Mouse (Mus musculus): ENCODE measurements at regions not wholly inside any gene's neighbourhood (a gene's known extent, or its start where the extent isn't known, plus 50 kb on each side); places are given as distances from the start of the nearest gene placed in this dataset.

DNA sequence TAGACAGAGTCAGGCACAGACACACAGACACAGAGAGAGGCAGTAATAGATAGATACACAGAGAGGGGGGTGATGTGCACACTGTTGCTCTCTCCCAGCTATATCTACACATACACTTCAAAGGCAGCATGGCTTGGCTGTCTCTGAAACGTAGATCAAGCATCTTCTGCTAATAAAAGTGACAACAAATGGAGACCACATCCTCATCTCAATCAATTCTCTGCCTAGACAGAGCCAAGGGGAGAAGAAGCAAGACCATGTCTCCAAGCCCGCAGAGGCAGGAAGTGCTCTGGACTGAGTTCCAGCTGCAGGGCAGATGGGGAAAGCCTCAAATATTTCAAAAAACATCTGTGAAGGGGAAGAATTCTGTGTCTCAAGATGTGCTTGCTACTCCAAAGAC, 312.3 kb upstream of the Cblb start:
- DNase-seq (ENCODE audit: low spot score) (no peak), ATAC-seq (no peak)
- H3K4me1 ChIP-seq (ENCODE audit: insufficient read depth, low read depth, low read length), result no peaks in the 10 kb centered on the region
- H3K4me3 ChIP-seq (ENCODE audit: low read depth, low read length), result no peak overlapping the region
- 53% methylated on average over 2 of the region's 2 CpGs for WGBS
- TF ChIP-seq EP300 (IDR thresholded peaks at IDR 0.05), result no peak
- no peak for TF ChIP-seq CTCF (IDR thresholded peaks at IDR 0.05)
- no peaks in the 10 kb centered on the region for H3K36me3 ChIP-seq (ENCODE audit: insufficient read depth, low read length)
- no peaks in the 10 kb centered on the region for H3K9me3 ChIP-seq (ENCODE audit: low read length)
- H3K27ac ChIP-seq (ENCODE audit: low read length), result no peak overlapping the region
- H3K27me3 ChIP-seq (replicated peaks; ENCODE audit: insufficient read depth, low read length), result no peaks in the 10 kb centered on the region
- no peak overlapping the region for H3K4me2 ChIP-seq (replicated peaks; ENCODE audit: low read depth, low read length)
- H3K9ac ChIP-seq (replicated peaks; ENCODE audit: low read depth), result no peak overlapping the region

GRCm38 (mm10) chr16:51719637-51720036, 311.4 kb upstream of the Cblb start:
- ATAC-seq (no peak), DNase-seq (ENCODE audit: low spot score) (no peak)
- WGBS, result 45% methylated on average over 2 of the region's 2 CpGs
- H3K9ac ChIP-seq (replicated peaks; ENCODE audit: low read depth), result no peak overlapping the region
- TF ChIP-seq EP300 (IDR thresholded peaks at IDR 0.05), result no peak
- no peak for TF ChIP-seq CTCF (IDR thresholded peaks at IDR 0.05)
- no peak overlapping the region for H3K4me3 ChIP-seq (ENCODE audit: low read depth, low read length)
- H3K27ac ChIP-seq (ENCODE audit: low read length), result no peak overlapping the region
- H3K4me2 ChIP-seq (replicated peaks; ENCODE audit: low read depth, low read length), result no peak overlapping the region
- H3K4me1 ChIP-seq (ENCODE audit: insufficient read depth, low read depth, low read length), result no peaks in the 10 kb centered on the region
- no peaks in the 10 kb centered on the region for H3K36me3 ChIP-seq (ENCODE audit: insufficient read depth, low read length)
- H3K9me3 ChIP-seq (ENCODE audit: low read length), result no peaks in the 10 kb centered on the region
- H3K27me3 ChIP-seq (replicated peaks; ENCODE audit: insufficient read depth, low read length), result no peaks in the 10 kb centered on the region

DNA sequence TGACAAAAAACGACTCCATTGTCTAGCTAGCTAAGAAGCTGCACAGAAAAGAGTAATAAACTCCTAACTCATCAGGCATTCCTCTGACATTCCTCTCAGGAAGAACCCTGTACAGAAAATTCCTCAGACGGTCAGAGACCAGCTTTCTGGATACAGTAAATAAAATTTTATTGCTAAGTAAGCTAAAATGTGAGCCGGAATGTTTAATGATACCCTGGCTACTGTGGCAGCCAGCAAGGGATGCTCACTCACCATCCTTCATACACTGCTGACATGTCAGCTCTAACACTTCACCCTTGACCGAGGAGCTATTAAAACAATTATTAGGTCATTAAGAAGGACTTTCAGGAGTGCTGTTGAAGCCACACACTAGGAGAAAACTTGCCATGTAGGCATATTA, 308.3 kb upstream of the Cblb start:
- H3K9me3 ChIP-seq (ENCODE audit: low read length), result no peaks in the 10 kb centered on the region
- H3K27me3 ChIP-seq (replicated peaks; ENCODE audit: insufficient read depth, low read length), result no peaks in the 10 kb centered on the region
- no peak overlapping the region for H3K9ac ChIP-seq (replicated peaks; ENCODE audit: low read depth)
- ATAC-seq (no peak), DNase-seq (ENCODE audit: low spot score) (no peak)
- TF ChIP-seq EP300 (IDR thresholded peaks at IDR 0.05) (no peak), CTCF (IDR thresholded peaks at IDR 0.05) (no peak)
- WGBS, result 41% methylated on average over 4 of the region's 4 CpGs
- H3K36me3 ChIP-seq (ENCODE audit: insufficient read depth, low read length), result no peaks in the 10 kb centered on the region
- no peak overlapping the region for H3K27ac ChIP-seq (ENCODE audit: low read length)
- H3K4me1 ChIP-seq (ENCODE audit: insufficient read depth, low read depth, low read length), result no peaks in the 10 kb centered on the region
- H3K4me2 ChIP-seq (replicated peaks; ENCODE audit: low read depth, low read length), result no peak overlapping the region
- no peak overlapping the region for H3K4me3 ChIP-seq (ENCODE audit: low read depth, low read length)

DNA sequence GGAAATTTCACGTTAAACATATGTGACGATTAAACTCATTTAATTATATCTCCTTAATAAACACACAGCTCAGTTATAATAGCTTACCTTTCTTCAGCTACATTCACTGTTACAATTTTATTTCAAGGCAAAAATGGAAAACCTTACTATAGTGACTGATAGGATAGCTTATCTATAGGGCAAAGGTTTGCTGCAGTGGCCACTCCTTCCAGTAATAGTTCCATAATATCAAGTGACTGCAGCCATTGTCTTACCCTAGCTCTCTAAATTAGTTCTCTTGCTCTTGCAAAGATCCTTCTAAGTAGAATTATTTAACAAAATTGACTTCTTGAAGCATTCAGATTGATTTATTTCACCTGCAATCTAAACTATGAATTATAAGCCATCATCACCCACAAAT, 289.1 kb upstream of the Cblb start:
- Histone ChIP-seq H3K27ac (ENCODE audit: low read length) (no peak overlapping the region), H3K4me3 (ENCODE audit: low read depth, low read length) (no peak overlapping the region), H3K36me3 (ENCODE audit: insufficient read depth, low read length) (no peaks in the 10 kb centered on the region), H3K9ac (replicated peaks; ENCODE audit: low read depth) (no peak overlapping the region), H3K4me1 (ENCODE audit: insufficient read depth, low read depth, low read length) (no peaks in the 10 kb centered on the region), H3K4me2 (replicated peaks; ENCODE audit: low read depth, low read length) (no peak overlapping the region), H3K27me3 (replicated peaks; ENCODE audit: insufficient read depth, low read length) (no peaks in the 10 kb centered on the region), H3K9me3 (ENCODE audit: low read length) (no peaks in the 10 kb centered on the region)
- DNase-seq (ENCODE audit: low spot score) (no peak), ATAC-seq (no peak)
- WGBS, result 95% methylated on average over 2 of the region's 2 CpGs
- TF ChIP-seq CTCF (IDR thresholded peaks at IDR 0.05) (no peak), EP300 (IDR thresholded peaks at IDR 0.05) (no peak)

- Histone ChIP-seq H3K9me3 (ENCODE audit: low read length) (no peaks in the 10 kb centered on the region), H3K4me1 (ENCODE audit: insufficient read depth, low read depth, low read length) (no peaks in the 10 kb centered on the region), H3K27me3 (replicated peaks; ENCODE audit: insufficient read depth, low read length) (no peaks in the 10 kb centered on the region), H3K27ac (ENCODE audit: low read length) (no peak overlapping the region), H3K4me3 (ENCODE audit: low read depth, low read length) (no peak overlapping the region), H3K4me2 (replicated peaks; ENCODE audit: low read depth, low read length) (no peak overlapping the region), H3K36me3 (ENCODE audit: insufficient read depth, low read length) (no peaks in the 10 kb centered on the region), H3K9ac (replicated peaks; ENCODE audit: low read depth) (no peak overlapping the region)
- TF ChIP-seq CTCF (IDR thresholded peaks at IDR 0.05) (no peak), EP300 (IDR thresholded peaks at IDR 0.05) (no peak)
- ATAC-seq (no peak), DNase-seq (ENCODE audit: low spot score) (no peak)
- 64% methylated on average over 7 of the region's 7 CpGs for WGBS
Observed at GRCm38 (mm10) chr16:51751878-51752277, 279.1 kb upstream of the Cblb start.

DNA sequence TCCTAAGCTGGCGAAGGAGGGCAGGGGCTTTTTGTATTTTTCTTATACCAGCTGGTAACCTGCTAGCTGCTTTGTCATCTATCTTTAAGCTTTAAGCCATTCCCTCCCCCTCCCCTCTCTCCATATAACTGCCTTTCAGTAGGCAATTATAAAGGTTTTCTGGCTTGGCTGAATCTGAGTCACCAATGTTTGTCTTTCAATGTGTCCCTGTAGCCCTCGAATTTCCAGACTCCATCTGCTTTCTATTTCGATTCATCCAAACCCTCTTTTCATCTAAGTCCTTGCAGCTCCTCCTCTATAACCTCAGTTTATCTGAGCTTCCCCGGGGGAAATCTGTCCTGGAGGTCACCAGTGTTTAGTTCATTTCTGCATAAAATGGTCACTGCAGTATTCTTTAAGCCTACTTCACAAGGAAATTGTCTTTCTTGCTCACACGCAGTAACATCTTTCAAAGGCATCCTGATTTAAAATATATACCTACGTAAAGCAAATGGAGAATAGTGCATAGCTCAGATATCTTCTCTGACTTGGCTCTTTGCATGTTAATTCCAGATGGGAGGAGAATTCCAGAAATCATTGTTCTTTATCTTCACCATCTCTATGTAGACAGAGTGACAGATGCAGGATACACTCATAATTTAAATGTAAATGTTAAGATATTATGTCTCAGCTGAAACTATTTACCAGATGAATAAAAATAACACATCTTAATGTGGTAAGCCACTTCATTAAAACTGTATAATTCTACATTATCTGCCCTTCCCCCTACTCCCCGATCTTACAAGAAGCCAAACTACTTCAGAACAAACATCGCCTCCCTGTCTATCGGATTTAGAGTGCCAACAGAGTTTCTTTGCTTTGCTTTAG, 272.4 kb upstream of the Cblb start:
- no peaks in the 10 kb centered on the region; the same call in 1 of the 2 replicates for H3K4me1 ChIP-seq (ENCODE audit: insufficient read depth, low read depth, low read length)
- H3K4me2 ChIP-seq (replicated peaks; ENCODE audit: low read depth, low read length), result 0 out of 2 replicates have a peak overlapping the region, but pooled peaks have one; percentile 1
- no peaks in the 10 kb centered on the region for H3K27me3 ChIP-seq (replicated peaks; ENCODE audit: insufficient read depth, low read length)
- H3K27ac ChIP-seq (ENCODE audit: low read length), result no peak overlapping the region
- TF ChIP-seq EP300 (IDR thresholded peaks at IDR 0.05), result no peak
- TF ChIP-seq CTCF (IDR thresholded peaks at IDR 0.05), result no peak
- H3K9ac ChIP-seq (replicated peaks; ENCODE audit: low read depth), result no peak overlapping the region
- H3K4me3 ChIP-seq (ENCODE audit: low read depth, low read length), result no peak overlapping the region
- H3K9me3 ChIP-seq (ENCODE audit: low read length), result no peaks in the 10 kb centered on the region
- DNase-seq (ENCODE audit: low spot score) (peak; percentile 14), ATAC-seq (no peak)
- WGBS, result 38% methylated on average over 9 of the region's 9 CpGs
- no peaks in the 10 kb centered on the region for H3K36me3 ChIP-seq (ENCODE audit: insufficient read depth, low read length)

Data from lung, postnatal 0 days (tissue).